Mouse (Mus musculus) embryonic fibroblast, embryonic 13.5 days (primary cell): ENCODE data around the gene Abraxas1.

Experiments used
- CTCF ChIP-seq: IDR thresholded peaks from 2 replicates; pipeline ENCODE4 v1.5.1; 2011; ENCODE audit warnings: mild to moderate bottlenecking, control low read depth, low read length, moderate library complexity, borderline replicate concordance; ENCODE audit not compliant: insufficient read depth
- POLR2A ChIP-seq: IDR thresholded peaks from 2 replicates; pipeline ENCODE4 v1.6.1; 2011; ENCODE audit warnings: low read depth, mild to moderate bottlenecking, control low read depth, low read length, moderate library complexity

DNA sequence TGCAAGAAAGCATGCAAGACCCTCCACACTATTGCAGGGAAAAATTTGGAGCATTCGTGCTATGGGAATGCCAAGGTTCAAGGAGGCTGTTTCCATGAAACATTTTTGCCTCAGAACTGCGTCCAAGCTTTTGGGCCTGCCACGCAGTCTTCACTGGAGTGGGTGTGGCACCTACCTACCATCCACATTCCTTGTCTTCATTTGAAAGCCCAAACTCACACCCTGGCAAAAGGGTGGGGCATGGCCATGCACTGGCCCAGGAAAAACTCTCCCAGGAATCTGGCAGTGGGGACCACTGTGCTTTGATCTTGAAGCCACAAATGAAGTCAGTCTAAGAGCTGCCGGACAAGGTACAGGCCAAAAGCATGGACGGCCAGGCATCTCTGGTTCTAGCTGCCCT, 62.6 kb downstream of the Abraxas1 start:
- TF ChIP-seq CTCF: no peak
- no peak for TF ChIP-seq POLR2A
